Mouse (Mus musculus) MEL (cell line): ENCODE data around the gene Sh3rf3. TPM values are rescaled to one million over a fixed set of nuclear protein-coding genes. Genes with fewer than 3 reads are reported as not detected.

ENCODE experiments used
- DNase-seq: peaks from one replicate; pipeline ENCODE4 v3.0.0; 2011; ENCODE audit warnings: low read depth, low spot score
- H3K27ac ChIP-seq: 2 replicates; pipeline ENCODE4 v1.5.1; 2012; ENCODE audit warnings: low read depth, mild to moderate bottlenecking, control low read depth, low read length, moderate library complexity; ENCODE audit not compliant: control insufficient read depth
- H3K27me3 ChIP-seq, 2 experiments: fragments of 150-350 bp in 1 of 2; sonication (generic) in 1 of 2; 2 replicates each; pipeline ENCODE4 v1.6.1; 2012; ENCODE audit warnings: low read length in 2 of 2, mild to moderate bottlenecking in 2 of 2, improper control_type of control experiment in 1 of 2, moderate library complexity in 1 of 2; ENCODE audit not compliant: insufficient read depth in 2 of 2, control insufficient read depth in 1 of 2
- H3K36me3 ChIP-seq, 2 experiments: 2 replicates each; pipeline ENCODE4 v1.6.1; 2012 to 2014; ENCODE audit warnings: low read length in 2 of 2, improper control_type of control experiment in 1 of 2, inconsistent platforms in 1 of 2, mild to moderate bottlenecking in 1 of 2; ENCODE audit not compliant: insufficient read depth in 2 of 2, control insufficient read depth in 1 of 2
- H3K4me1 ChIP-seq, 2 experiments: fragments of 150-350 bp in 1 of 2; sonication (generic) in 1 of 2; 2 replicates each; pipeline ENCODE4 v1.6.1; 2012; ENCODE audit warnings: low read length in 2 of 2, improper control_type of control experiment in 1 of 2, mild to moderate bottlenecking in 1 of 2; ENCODE audit not compliant: insufficient read depth in 2 of 2, control insufficient read depth in 1 of 2
- H3K4me3 ChIP-seq, 2 experiments: fragments of 150-350 bp in 1 of 2; sonication (generic) in 1 of 2; 2 replicates each; pipeline ENCODE4 v1.5.1; 2012; ENCODE audit warnings: low read depth in 2 of 2, low read length in 2 of 2, mild to moderate bottlenecking in 2 of 2, moderate library complexity in 2 of 2, control low read depth in 1 of 2, improper control_type of control experiment in 1 of 2; ENCODE audit not compliant: control insufficient read depth in 1 of 2, insufficient read depth in 1 of 2
- H3K79me2 ChIP-seq: 2 replicates; pipeline ENCODE4 v1.6.1; 2012; ENCODE audit warnings: mild to moderate bottlenecking, low read length, moderate library complexity; ENCODE audit not compliant: control insufficient read depth, poor library complexity, insufficient read depth
- H3K9ac ChIP-seq: 2 replicates; pipeline ENCODE4 v1.6.1; 2012; ENCODE audit warnings: low read depth, mild to moderate bottlenecking, control low read depth, low read length, moderate library complexity; ENCODE audit not compliant: control insufficient read depth, poor library complexity, severe bottlenecking
- H3K9me3 ChIP-seq: fragments of 150-350 bp; sonication (generic); replicated peaks from 2 replicates; pipeline ENCODE4 v1.6.1; 2012; ENCODE audit warnings: mild to moderate bottlenecking, low read length, improper control_type of control experiment, moderate library complexity; ENCODE audit not compliant: insufficient read depth
- CHD1 ChIP-seq: IDR thresholded peaks from 2 replicates; pipeline ENCODE4 v1.6.1; 2012; ENCODE audit warnings: low read depth, mild to moderate bottlenecking, inconsistent platforms, low read length, improper control_type of control experiment
- CHD2 ChIP-seq: IDR thresholded peaks from 2 replicates; pipeline ENCODE4 v1.6.1; 2011; ENCODE audit warnings: low read length, improper control_type of control experiment
- CTCF ChIP-seq, 3 experiments: IDR thresholded peaks in 2 of 3; conservative IDR thresholded peaks in 1 of 3; 2 replicates each; pipeline ENCODE4 v1.5.1; 2011 to 2012; ENCODE audit warnings: low read length in 3 of 3, low read depth in 2 of 3, mild to moderate bottlenecking in 2 of 3, improper control_type of control experiment in 1 of 3, inconsistent platforms in 1 of 3, mixed read lengths in 1 of 3, moderate library complexity in 1 of 3; ENCODE audit not compliant: control insufficient read depth in 1 of 3, insufficient read depth in 1 of 3, poor library complexity in 1 of 3, severe bottlenecking in 1 of 3
- E2F4 ChIP-seq: IDR thresholded peaks from 2 replicates; pipeline ENCODE4 v1.6.1; 2011; ENCODE audit warnings: low read depth, low read length, improper control_type of control experiment, borderline replicate concordance
- ELF1 ChIP-seq: IDR thresholded peaks from 2 replicates; pipeline ENCODE4 v1.6.1; 2014; ENCODE audit warnings: low read depth, mild to moderate bottlenecking, inconsistent platforms, low read length, improper control_type of control experiment, moderate library complexity
- EP300 ChIP-seq, 2 experiments: IDR thresholded peaks; 2 replicates each; pipeline ENCODE4 v1.6.1; 2011; ENCODE audit warnings: improper control_type of control experiment in 2 of 2, low read length in 2 of 2, low read depth in 1 of 2, mild to moderate bottlenecking in 1 of 2
- GABPA ChIP-seq: IDR thresholded peaks from 2 replicates; pipeline ENCODE4 v1.6.1; 2012; ENCODE audit warnings: low read depth, mild to moderate bottlenecking, inconsistent platforms, low read length, improper control_type of control experiment, moderate library complexity
- HCFC1 ChIP-seq: IDR thresholded peaks from 2 replicates; pipeline ENCODE4 v1.6.1; 2012; ENCODE audit warnings: low read depth, mild to moderate bottlenecking, inconsistent platforms, low read length, improper control_type of control experiment, moderate library complexity
- JUND ChIP-seq: IDR thresholded peaks from 2 replicates; pipeline ENCODE4 v1.6.1; 2011; ENCODE audit warnings: low read depth, mild to moderate bottlenecking, improper control_type of control experiment, low read length
- KAT2A ChIP-seq: conservative IDR thresholded peaks from 2 replicates; pipeline ENCODE4 v1.6.1; 2012; ENCODE audit warnings: low read depth, low read length, improper control_type of control experiment, inconsistent platforms
- MAX ChIP-seq: IDR thresholded peaks from 2 replicates; pipeline ENCODE4 v1.6.1; 2011; ENCODE audit warnings: low read length, improper control_type of control experiment
- MEF2A ChIP-seq: IDR thresholded peaks from 2 replicates; pipeline ENCODE4 v1.6.1; 2014; ENCODE audit warnings: low read depth, mild to moderate bottlenecking, inconsistent platforms, low read length, improper control_type of control experiment; ENCODE audit not compliant: poor library complexity, insufficient replicate concordance, severe bottlenecking; ENCODE audit errors: extremely low read depth
- MYB ChIP-seq: IDR thresholded peaks from 2 replicates; pipeline ENCODE4 v1.6.1; 2011; ENCODE audit warnings: mild to moderate bottlenecking, low read depth, low read length, improper control_type of control experiment
- NELFE ChIP-seq: IDR thresholded peaks from 2 replicates; pipeline ENCODE4 v1.6.1; 2011; ENCODE audit warnings: low read depth, low read length, improper control_type of control experiment
- NRF1 ChIP-seq: IDR thresholded peaks from 2 replicates; pipeline ENCODE4 v1.6.1; 2014; ENCODE audit warnings: low read depth, mild to moderate bottlenecking, inconsistent platforms, low read length, improper control_type of control experiment, moderate library complexity; ENCODE audit not compliant: poor library complexity, insufficient read depth, severe bottlenecking
- POLR2AphosphoS2 ChIP-seq: IDR thresholded peaks from 2 replicates; pipeline ENCODE4 v1.6.1; 2011; ENCODE audit warnings: low read length, improper control_type of control experiment
- POLR2AphosphoS5 ChIP-seq: IDR thresholded peaks from 2 replicates; pipeline ENCODE4 v1.6.1; 2012; ENCODE audit warnings: low read depth, borderline replicate concordance, mild to moderate bottlenecking, inconsistent platforms, low read length, moderate library complexity, mixed read lengths
- RCOR1 ChIP-seq: IDR thresholded peaks from 2 replicates; pipeline ENCODE4 v1.6.1; 2012; ENCODE audit warnings: low read depth, mild to moderate bottlenecking, inconsistent platforms, low read length, improper control_type of control experiment
- TAL1 ChIP-seq: IDR thresholded peaks from 2 replicates; pipeline ENCODE4 v1.6.1; 2012; ENCODE audit warnings: mild to moderate bottlenecking, inconsistent platforms, low read length, moderate library complexity, mixed read lengths
- TBP ChIP-seq: IDR thresholded peaks from 2 replicates; pipeline ENCODE4 v1.8.0; 2011; ENCODE audit warnings: low read depth, low read length, improper control_type of control experiment
- TCF12 ChIP-seq: IDR thresholded peaks from 2 replicates; pipeline ENCODE4 v1.6.1; 2014; ENCODE audit warnings: low read depth, mild to moderate bottlenecking, inconsistent platforms, low read length, improper control_type of control experiment, moderate library complexity
- UBTF ChIP-seq: IDR thresholded peaks from 2 replicates; pipeline ENCODE4 v1.6.1; 2012; ENCODE audit warnings: low read depth, mild to moderate bottlenecking, inconsistent platforms, low read length, improper control_type of control experiment, moderate library complexity, borderline replicate concordance; ENCODE audit not compliant: insufficient read depth
- ZC3H11A ChIP-seq: IDR thresholded peaks from 2 replicates; pipeline ENCODE4 v1.6.1; 2012; ENCODE audit warnings: low read depth, mild to moderate bottlenecking, inconsistent platforms, low read length, improper control_type of control experiment
- ZMIZ1 ChIP-seq: IDR thresholded peaks from 2 replicates; pipeline ENCODE4 v1.6.1; 2012; ENCODE audit warnings: low read depth, mild to moderate bottlenecking, inconsistent platforms, low read length, improper control_type of control experiment, moderate library complexity
- polyA plus RNA-seq, 2 experiments: library from polyadenylated mRNA; stranded (reverse) in 1 of 2; unstranded in 1 of 2; fragments of >175 nt in 1 of 2; fragments of >200 nt in 1 of 2; gene quantifications; 2 replicates each; pipeline versions ENCODE4 v1.2.1 to v1.2.4; 2012; ENCODE audit warnings: low replicate concordance in 2 of 2, low read depth in 1 of 2; ENCODE audit not compliant: insufficient read length in 2 of 2, insufficient read depth in 1 of 2, missing spikeins in 1 of 2
- total RNA-seq: library from RNA; depleted of rRNA; stranded (reverse); fragments of 300-350 nt; gene quantifications from 2 replicates; pipeline ENCODE4 v1.2.3, GENCODE M21; 2012

Sh3rf3 gene
- total and polyA plus RNA-seq, 3 experiments: not detected

DNA sequence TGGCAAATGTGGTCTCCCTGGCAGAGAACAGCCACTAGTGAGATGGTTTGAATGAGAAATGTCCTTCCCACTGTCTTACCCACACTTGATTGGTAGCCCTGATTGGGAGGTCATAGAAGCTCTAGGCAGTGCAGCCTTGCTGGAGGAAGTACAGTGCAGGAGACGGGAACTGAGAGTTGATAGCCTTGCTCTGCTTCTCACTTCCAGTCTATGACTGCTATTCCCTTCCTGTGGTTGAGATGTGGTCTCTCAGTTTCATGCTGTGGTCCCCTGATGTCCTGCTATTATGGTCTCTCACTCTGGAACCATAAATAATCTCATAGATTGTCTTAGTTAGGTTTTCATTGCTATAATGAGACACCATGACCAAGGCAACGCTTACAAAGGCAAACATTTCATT, 109.8 kb downstream of the Sh3rf3 start:
- Histone ChIP-seq H3K27ac (no peak overlapping the region), H3K4me1 (no peaks in the 10 kb centered on the region)
- no peak for TF ChIP-seq GABPA
- TF ChIP-seq KAT2A: no peak
- no peak for TF ChIP-seq ZC3H11A
- TF ChIP-seq EP300 (IDR thresholded peaks at IDR 0.05; ENCODE audit: low read depth in 1 of 2, low read length in 2 of 2): no peak
- TF ChIP-seq ZMIZ1: no peak
- no peak for TF ChIP-seq CTCF (IDR thresholded peaks at IDR 0.05 in 2 of 3, conservative IDR thresholded peaks at IDR 0.05 in 1 of 3; ENCODE audit: control insufficient read depth in 1 of 3, insufficient read depth in 1 of 3, low read depth in 2 of 3, low read length in 3 of 3, poor library complexity in 1 of 3, severe bottlenecking in 1 of 3)
- no peak for TF ChIP-seq CHD1
- no peak for TF ChIP-seq NRF1
- no peak for TF ChIP-seq NELFE
- no peak for TF ChIP-seq CHD2
- TF ChIP-seq, all 39 proteins: peak for 0
- Histone ChIP-seq H3K36me3 (no peaks in the 10 kb centered on the region), H3K27me3 (no peaks in the 10 kb centered on the region), H3K9ac (no peak overlapping the region), H3K4me3 (no peak overlapping the region), H3K9me3 (no peaks in the 10 kb centered on the region), H3K79me2 (no peaks in the 10 kb centered on the region)
- DNase-seq: no peak

DNA sequence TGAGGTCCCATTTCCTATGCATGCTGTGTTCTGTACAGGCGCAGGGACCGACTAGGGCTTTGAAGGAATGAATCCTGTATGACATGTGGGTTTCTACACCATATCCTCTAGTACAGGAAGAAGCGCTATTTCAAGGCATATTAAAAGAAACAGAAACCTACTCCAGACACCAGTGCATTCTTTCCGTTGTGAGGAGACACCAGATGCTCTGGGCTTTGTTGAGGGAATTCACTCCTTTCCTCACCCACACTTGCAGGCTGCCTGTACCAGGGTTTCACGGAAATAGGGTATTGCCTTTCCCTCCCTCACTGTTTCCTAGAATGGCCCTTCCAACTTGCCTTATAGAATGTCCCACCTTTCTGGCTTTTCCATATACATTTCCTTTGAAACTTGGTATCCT, 113.4 kb downstream of the Sh3rf3 start:
- TF ChIP-seq HCFC1: no peak
- TF ChIP-seq UBTF: no peak
- no peak for TF ChIP-seq NRF1
- TF ChIP-seq CHD1: no peak
- no peak for TF ChIP-seq E2F4
- TF ChIP-seq MAX: no peak
- TF ChIP-seq MEF2A: no peak
- no peak for TF ChIP-seq KAT2A
- no peak for TF ChIP-seq ZC3H11A
- TF ChIP-seq POLR2AphosphoS2: no peak
- no peak for TF ChIP-seq MYB
- TF ChIP-seq POLR2AphosphoS5: no peak
- no peak for TF ChIP-seq CTCF (IDR thresholded peaks at IDR 0.05 in 2 of 3, conservative IDR thresholded peaks at IDR 0.05 in 1 of 3; ENCODE audit: control insufficient read depth in 1 of 3, insufficient read depth in 1 of 3, low read depth in 2 of 3, low read length in 3 of 3, poor library complexity in 1 of 3, severe bottlenecking in 1 of 3)
- no peak for TF ChIP-seq TBP
- no peak for TF ChIP-seq ELF1
- no peak for TF ChIP-seq JUND
- no peak for TF ChIP-seq TCF12
- TF ChIP-seq TAL1: no peak
- no peak for TF ChIP-seq ZMIZ1
- TF ChIP-seq RCOR1: no peak
- Histone ChIP-seq H3K27me3 (no peaks in the 10 kb centered on the region), H3K27ac (no peak overlapping the region), H3K9me3 (no peaks in the 10 kb centered on the region), H3K4me1 (no peaks in the 10 kb centered on the region), H3K9ac (no peak overlapping the region), H3K79me2 (no peaks in the 10 kb centered on the region), H3K36me3 (no peaks in the 10 kb centered on the region), H3K4me3 (no peak overlapping the region)
- DNase-seq: no peak
